Mouse (Mus musculus) cortical plate, adult 2 months (tissue): ENCODE data around the gene Arl15.

ENCODE experiments used
- CTCF ChIP-seq: fragments of 200-500 bp; IDR thresholded peaks from 2 replicates; pipeline ENCODE4 v1.5.1; 2011; ENCODE audit warnings: mild to moderate bottlenecking, control low read depth, low read length; ENCODE audit not compliant: insufficient read depth; ENCODE audit errors: extremely low read depth
- POLR2A ChIP-seq: fragments of 200-500 bp; IDR thresholded peaks from 2 replicates; pipeline ENCODE4 v1.6.1; 2011; ENCODE audit warnings: mild to moderate bottlenecking, low read length, control low read depth; ENCODE audit not compliant: insufficient read depth; ENCODE audit errors: extremely low read depth

- TF ChIP-seq CTCF (no peak), POLR2A (no peak)
These were observed 7.2 kb upstream of the Arl15 start for GRCm38 (mm10) chr13:113787136-113787535.
